Mouse (Mus musculus): ENCODE data around the gene Vmn1r7.
"Not testable (repeated sequence)": the region's sequence is repeated elsewhere in the genome, so short reads cannot be mapped to it uniquely, and the experiment has no call there.

The Vmn1r7 gene

DNA sequence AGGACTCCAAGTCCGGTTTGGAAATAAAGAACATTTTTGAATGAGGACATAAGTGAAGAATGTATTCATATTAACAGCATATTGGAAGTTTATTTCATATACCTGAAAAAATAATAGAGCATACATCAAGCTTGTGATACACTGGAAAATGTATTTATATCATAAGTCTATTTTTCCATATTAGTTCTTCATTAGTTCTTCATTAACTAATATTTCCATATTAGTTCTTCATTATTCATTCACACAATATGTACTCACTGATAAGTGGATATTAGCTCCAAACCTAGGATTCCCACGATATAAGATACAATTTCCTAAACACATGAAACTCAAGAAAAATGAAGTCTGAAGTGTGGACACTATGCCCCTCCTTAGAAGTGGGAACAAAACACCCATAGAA, at the start of gene Vmn1r7:
TSS of gene Vmn1r7 (minus strand) at position 101 of the 400 bp plus-strand sequence.
- DNase-seq (ENCODE audit: low spot score in 2 of 2): not testable (repeated sequence)

DNA sequence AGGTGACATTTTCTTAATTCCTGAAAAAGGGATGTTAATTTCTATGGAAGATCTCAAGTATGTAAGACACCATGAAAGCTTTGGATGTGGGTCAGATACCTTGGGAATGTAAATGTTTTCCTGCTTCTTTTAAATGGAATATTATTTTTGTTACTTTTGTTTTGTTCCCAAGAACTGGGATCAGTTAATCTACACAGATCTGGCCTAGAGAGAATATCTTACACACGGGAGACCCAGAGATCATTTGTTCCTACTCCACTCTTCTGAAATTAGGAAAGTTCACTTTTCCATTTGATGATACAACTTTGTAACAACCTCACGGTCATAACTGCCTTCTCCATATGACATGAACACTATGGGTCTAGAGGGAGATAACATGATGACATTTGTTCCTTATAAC, 41.4 kb upstream of the Vmn1r7 start, which contains the start of gene Vmn1r9:
TSS of gene Vmn1r9 (plus strand) at position 301 of the 400 bp plus-strand sequence.
- DNase-seq (ENCODE audit: low spot score in 2 of 2): no peak

DNA sequence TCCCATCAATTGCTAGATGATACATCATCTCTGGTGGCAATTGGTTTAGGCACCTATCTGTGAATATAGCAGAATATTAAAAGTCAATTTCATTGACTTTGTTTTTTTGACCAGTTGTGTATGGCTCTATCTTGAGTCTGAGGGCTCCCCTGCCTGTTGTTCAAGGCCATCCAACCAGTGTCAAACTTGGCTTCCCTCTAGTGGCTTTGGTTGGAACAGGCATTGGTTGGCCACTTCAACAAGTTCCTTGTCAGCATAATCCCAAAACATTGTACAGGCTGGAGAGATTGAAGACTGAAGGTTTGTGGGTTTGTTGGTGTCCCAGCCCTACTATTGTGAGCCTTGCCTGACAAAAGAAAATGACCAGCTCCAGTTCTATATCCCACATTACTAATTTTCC, 38.6 kb upstream of the Vmn1r7 start:
- no peak for DNase-seq (ENCODE audit: low spot score in 2 of 2)

DNA sequence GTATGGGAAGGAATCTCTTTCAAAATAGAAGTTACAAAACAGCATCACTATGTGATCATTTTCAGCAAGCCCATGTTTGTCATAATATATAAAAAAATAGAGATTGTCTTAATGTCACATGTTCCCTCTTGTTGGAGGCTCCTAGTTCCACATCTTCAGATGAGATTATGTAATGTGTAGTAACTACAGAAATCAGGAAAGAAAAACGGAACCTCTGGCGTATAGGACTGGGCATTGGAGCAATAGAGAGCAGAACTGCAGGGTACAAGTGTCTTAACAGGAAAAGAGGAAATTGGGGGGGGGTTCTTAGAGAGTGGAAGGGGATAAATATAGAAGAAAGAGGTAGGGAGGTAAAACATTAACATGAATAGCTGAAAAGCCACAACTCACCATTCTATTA, 9.6 kb upstream of the Vmn1r7 start:
- no peak for DNase-seq (ENCODE audit: low spot score in 2 of 2)

DNA sequence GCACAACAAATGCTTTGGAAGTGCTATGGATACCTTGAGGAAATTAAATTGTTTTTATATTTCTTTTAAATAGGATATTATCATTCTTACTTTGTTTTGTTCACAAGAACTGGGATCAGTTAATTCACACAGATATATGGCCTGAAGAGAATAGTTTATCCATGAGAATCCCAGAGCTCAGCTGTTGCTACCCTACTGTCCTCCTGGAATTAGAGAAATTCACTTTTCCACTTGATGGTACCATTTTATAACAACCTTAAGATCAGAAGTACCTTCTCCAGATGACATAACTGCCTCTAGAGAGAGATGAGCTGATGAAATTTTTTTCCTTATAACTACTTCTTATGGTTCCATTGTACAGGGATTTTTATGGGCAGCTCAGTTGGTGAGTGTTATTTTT, 6.9 kb upstream of the Vmn1r7 start, which contains the start of gene Vmn1r8:
TSS of gene Vmn1r8 (plus strand) at position 301 of the 400 bp plus-strand sequence.
- no peak for DNase-seq (ENCODE audit: low spot score in 2 of 2)

DNA sequence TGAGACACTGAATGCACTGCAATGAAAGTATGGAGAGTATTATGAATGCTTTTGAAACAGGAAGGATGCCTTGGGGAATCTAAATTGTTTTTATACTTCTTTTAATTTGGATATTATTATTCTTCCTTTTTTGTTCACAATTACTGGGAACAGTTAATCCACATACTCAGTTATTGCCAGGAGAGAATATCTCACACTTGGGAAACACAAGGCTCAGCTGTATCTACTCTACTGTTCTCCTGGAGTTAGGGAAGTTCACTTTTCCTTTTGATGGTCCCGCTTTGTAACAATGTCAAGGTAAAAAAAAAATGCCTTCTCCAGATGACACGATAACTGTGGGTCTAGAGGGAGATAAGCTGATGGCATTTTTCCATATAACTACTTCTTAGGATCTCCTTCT, 28.2 kb downstream of the Vmn1r7 start, which contains the start of gene Vmn1r6:
TSS of gene Vmn1r6 (plus strand) at position 301 of the 400 bp plus-strand sequence.
- no peak for DNase-seq (ENCODE audit: low spot score in 2 of 2)

Data from frontal cortex, postnatal 25 days (tissue).